Mouse (Mus musculus): ENCODE results near the gene Ints13. TPM values are rescaled to one million over a fixed set of nuclear protein-coding genes. Genes with fewer than 3 reads are reported as not detected.
A peak's percentile ranks its signal among the peaks of the same experiment; 100 is the strongest.
"Not testable (repeated sequence)": the region's sequence is repeated elsewhere in the genome, so short reads cannot be mapped to it uniquely, and the experiment has no call there.

The Ints13 gene
- 10 to 100 TPM; 54.4 to 76.9 (median 68.4) TPM for polyA plus RNA-seq (2017; shearing (Covaris generic))

- peak; percentile 78 for ATAC-seq
These were observed at the start of gene Ints13 for GRCm38 (mm10) chr6:146577310-146578109. TSS of gene Ints13 (minus strand) at chr6:146577835.

DNA sequence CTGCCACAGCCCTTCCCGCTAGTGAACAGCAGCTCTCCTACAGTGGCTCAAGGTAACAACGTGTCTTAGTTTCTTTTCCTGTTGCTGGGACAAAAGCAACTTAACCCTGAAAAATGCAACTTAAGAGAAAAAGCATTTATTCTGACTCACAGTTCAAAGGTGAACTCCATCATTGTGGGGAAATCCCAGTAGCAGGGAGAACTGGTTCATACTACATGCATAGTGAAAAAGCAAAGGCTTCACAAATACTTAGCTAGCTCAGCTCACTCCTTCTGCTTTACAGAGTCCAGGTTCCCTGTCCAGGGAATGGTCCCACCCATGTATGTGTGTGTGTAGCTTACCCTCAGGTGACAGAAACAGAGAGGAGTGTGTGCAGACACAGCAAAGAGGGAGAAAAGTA is 39.0 kb upstream of the Ints13 start:
- ATAC-seq = peak; percentile 28

GRCm38 (mm10) chr6:146615891-146616290 is 38.3 kb upstream of the Ints13 start:
- peak; percentile 21 for ATAC-seq

GRCm38 (mm10) chr6:146614541-146614940 is 36.9 kb upstream of the Ints13 start:
- no peak for ATAC-seq

GRCm38 (mm10) chr6:146613907-146614306 is 36.3 kb upstream of the Ints13 start:
- no peak for ATAC-seq

- no peak for ATAC-seq
These were observed 35.1 kb upstream of the Ints13 start for GRCm38 (mm10) chr6:146612736-146613135.

DNA sequence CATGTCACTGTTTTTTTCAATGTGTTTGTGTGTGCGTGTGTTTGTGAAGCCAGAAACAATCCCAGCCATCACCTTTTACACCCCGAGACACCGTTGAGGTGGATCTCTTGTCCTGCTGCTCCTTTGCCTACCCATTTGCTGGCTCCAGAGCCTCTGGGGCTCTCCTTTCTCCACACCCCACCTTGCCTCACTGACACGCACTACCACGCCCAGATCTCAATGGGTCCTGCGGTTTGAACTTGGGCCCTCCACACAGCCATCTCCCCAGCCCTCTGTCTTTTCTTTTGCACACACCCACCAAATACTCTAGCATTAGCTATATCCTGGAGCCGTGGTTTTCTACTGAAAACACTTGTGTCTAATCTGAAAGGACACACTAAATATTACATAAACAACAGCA is 34.3 kb upstream of the Ints13 start:
- no peak for ATAC-seq

DNA sequence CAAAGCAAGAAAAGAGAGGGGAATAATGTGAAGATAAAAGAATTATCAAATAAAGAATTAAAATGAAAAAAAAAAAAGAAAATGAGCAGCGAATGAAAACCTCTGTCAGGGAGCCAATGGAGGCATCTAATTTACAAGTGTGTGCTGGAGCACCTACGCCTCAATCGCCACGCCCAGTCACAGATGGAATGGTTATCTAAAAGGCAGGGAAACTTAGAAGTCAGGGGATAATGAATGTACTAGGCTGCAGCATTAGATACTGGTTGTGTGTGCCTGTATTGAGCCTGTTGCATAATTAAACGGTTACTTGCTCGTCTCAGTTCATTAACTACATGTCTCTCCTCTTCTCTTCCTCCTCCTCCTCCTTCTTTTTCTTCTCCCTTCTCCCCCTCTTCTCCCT is 33.8 kb upstream of the Ints13 start:
- no peak for ATAC-seq

- ATAC-seq = no peak
These were observed 26.0 kb upstream of the Ints13 start for GRCm38 (mm10) chr6:146603651-146604050.

- ATAC-seq = no peak
These were observed 25.0 kb upstream of the Ints13 start for GRCm38 (mm10) chr6:146602601-146603000.

DNA sequence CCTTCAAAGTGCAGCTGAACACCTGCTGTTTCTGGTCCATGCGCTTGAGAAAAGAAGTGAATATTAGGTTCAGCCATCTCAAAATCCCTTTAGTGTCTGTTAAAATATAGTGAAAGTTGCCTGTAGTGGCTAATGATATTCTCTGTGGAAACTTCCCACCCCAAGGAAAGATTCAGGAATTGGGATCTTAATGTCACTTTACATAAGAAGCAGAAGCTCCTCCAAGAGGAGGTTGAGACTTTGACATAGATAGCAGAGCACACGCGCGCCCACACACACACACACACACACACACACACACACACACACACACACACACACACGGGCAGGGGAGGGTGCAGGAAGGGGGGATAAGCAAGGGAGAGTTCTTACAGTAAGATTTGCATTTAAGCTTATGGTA is 7.5 kb upstream of the Ints13 start:
- ATAC-seq = no peak

DNA sequence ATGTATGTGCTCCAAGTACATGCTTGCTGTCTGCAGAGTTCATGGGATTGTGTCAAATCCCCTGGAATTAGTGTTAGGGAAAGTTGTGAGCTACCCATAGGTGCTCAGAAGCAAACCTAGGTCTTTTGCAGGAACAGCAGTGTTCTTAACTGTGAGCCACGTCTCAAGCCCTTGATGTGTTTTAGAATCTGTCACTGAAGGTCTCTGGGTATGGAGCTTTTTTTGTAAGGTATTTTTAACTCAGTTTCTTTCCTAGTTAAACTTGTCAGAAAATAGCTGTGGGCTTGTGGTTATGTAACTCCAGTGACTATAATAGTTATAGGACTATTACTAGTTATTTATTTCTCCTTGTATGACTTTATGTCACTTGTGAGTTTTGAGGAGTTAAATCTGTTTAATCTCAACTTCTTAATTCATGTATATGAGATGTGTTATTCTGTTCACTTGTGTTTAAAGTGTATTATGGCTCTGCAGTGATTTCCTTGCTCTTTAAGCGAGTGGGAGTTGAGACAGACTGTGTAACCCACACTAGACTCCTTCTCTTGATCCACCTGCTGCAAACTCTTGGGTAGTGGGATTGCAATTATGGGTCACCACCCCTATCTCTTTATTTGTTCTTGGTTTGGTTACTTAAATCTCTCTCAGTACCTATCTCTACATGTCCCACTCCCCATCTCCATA is 5.9 kb upstream of the Ints13 start:
- no peak for ATAC-seq

- no peak for ATAC-seq
These were observed 2.8 kb upstream of the Ints13 start for GRCm38 (mm10) chr6:146580381-146580926.

DNA sequence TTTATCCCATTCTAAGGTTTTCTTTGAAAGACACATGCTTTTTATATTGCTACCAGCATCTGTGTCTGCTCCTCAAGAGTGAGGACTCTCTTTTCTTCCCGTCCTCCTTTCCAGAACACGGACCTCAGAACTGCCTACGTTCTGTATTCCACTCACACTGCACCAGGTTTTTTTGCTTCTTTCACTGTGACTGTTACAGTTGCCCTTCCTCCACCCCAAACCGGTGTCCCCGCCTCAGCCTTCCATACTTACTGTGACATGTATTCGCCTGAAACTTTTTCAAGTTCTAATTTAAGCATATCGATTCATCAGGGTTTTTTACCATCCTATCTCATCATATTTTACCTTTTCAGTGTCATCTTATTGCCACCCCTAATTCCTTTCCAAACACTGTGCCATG is 951 bp upstream of the Ints13 start:
- peak; percentile 5 for ATAC-seq

GRCm38 (mm10) chr6:146578111-146578531 is 486 bp upstream of the Ints13 start:
- ATAC-seq = peak; percentile 38

DNA sequence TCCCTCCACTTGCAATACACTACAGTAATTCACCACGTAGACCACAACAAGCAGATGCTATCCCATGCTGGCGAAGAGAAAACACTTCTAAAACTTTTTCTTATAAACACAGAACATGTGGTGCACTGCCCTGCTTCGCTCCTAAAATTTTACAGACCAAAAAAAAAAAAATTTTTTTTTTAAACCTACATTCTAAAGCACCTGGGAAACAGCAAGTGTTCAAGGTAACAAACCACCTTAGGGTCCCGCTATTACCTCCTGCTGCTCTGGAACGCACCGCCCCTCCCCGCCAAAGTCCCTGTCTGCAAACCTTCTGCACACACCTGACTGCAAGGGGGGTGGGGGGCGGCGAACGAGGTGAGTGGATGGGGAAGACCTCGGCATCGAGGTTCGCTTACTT is 732 bp downstream of the Ints13 start, which contains the start of gene Fgfr1op2:
TSS of gene Fgfr1op2 (plus strand) at position 301 of the 400 bp plus-strand sequence.
- ATAC-seq = no peak

DNA sequence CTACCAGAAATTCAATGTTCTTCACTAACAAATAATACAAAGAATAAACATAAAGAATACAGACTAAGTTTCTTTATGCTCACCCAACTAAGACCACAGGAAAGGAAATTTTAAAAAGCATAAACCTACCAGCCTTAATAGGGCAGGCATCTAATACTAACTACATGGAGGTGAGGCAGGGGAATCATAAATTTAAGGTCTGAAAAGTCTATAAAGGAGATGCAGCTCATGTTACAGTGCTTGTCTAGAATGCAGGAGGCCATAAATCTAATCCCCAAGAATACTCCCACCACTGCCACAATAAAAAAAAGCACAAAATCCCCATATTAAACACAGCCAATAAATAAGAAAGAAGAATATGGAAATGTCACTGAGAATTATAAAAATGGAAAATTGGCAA is 5.6 kb downstream of the Ints13 start:
- no peak for ATAC-seq

- ATAC-seq = not testable (repeated sequence)
These were observed 15.2 kb downstream of the Ints13 start for GRCm38 (mm10) chr6:146562461-146562860.

GRCm38 (mm10) chr6:146551326-146551725 is 26.3 kb downstream of the Ints13 start:
- no peak for ATAC-seq

GRCm38 (mm10) chr6:146550421-146550820 is 27.2 kb downstream of the Ints13 start:
- no peak for ATAC-seq

DNA sequence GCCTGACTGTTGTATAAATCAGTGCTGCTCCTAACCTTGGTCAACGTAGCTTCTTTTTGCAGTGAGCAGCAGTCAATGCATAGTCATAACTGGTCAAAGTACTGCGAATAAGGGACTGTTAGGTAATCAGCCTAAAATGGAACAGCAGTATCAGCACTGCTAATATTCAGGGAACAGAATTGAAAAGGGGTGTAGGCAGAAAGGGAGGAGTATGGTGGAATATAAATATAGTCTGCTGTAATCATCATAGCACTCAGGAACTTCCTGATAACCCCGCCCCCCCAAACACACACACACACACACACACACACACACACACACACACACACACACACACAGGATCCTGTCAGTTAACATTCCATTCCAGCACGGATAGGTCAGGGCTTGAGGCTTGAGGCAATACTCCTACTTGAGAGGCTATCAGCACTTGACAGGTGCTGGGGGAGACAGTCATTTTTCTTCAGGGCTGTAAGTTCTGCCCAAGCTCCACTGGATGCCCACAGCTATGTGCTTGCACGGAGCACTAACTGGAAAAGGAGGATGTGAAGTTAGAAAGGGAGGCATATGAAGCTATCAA is 32.3 kb downstream of the Ints13 start:
- no peak for ATAC-seq

DNA sequence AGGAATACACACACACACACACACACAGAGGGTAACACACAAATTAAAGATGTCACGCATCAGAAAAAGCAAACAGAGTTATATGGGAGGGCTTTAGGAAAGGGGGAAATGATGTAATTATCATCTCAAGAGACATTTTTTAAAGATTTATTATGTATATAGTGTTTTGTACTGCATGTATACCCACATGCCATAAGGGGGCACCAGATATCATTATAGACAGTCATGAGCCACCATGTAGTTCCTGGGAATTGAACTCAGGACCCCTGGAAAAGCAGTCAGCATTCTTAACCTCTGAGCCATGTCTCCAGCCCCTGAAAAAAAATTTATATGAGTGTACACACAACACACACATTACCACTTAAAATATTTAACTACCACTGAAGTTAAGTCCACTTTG is 33.0 kb downstream of the Ints13 start:
- ATAC-seq = no peak

DNA sequence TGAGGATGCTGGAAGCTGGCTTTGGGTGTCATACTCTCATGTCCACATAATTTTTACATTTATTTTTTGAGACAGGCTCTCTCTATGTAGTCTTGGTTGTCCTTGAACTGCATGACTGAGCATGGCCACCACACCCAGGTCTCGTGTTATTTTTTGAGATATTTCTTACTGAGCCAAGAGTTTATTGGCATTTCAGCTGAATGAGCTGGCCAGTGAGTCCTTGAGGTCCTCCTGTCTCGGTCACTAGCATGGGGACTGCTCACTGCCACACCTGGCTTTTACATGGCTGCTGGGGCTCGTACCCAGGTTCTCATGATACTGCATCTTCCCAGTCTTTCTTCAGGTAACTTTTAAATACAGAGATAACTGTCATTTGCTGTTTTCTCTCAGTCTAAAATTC is 37.2 kb downstream of the Ints13 start:
- ATAC-seq = no peak

All from inflammation-experienced regulatory T-cells, adult 6 months (primary cell).